Mouse (Mus musculus) heart, embryonic 16.5 days (tissue): ENCODE measurements around the gene BC049762. TPM values are rescaled to one million over a fixed set of nuclear protein-coding genes. Genes with fewer than 3 reads are reported as not detected.

Experiments used
- polyA plus RNA-seq: library from polyadenylated mRNA; unstranded; fragments of >200 nt; fragmentation: Nextera tagmentation; extraction: Ambion mirVana; gene quantifications from 2 replicates; pipeline ENCODE4 v1.2.1, GENCODE M21; 2015

The BC049762 gene
- polyA plus RNA-seq, 1 experiment from 2014 or later = 0.21 TPM

Other genes with a start within 250 kb of the BC049762 start
- gene Olfr54, start 248.8 kb downstream of the BC049762 start, polyA plus RNA-seq = not detected in 2 replicates
- gene Olfr1375, start 214.9 kb downstream of the BC049762 start, polyA plus RNA-seq = not detected in 2 replicates
- gene Zfp354a, start 203.8 kb downstream of the BC049762 start, polyA plus RNA-seq = 5.4 and 5.7 TPM in 2 replicates
- gene Gm12569, start 42.6 kb downstream of the BC049762 start, polyA plus RNA-seq = not detected in 2 replicates
- 73.6 and 82.3 TPM in 2 replicates for gene Clk4, start 1.3 kb downstream of the BC049762 start, polyA plus RNA-seq
- 4.0 and 7.7 TPM in 2 replicates for gene Col23a1, start 26.9 kb upstream of the BC049762 start, polyA plus RNA-seq